Mouse (Mus musculus) neural tube, embryonic 15.5 days (tissue): Measurements from ENCODE around the gene Zfp568. TPM values are rescaled to one million over a fixed set of nuclear protein-coding genes. Genes with fewer than 3 reads are reported as not detected.

Experiments
- ATAC-seq: fragments of 200-750 bp; cut with Nextera tagmentation; 2 replicates; pipeline ENCODE4 v1.8.0; 2017; ENCODE audit warnings: mild to moderate bottlenecking, moderate TSS enrichment, moderate library complexity; ENCODE audit not compliant: low FRiP score
- H3K27ac ChIP-seq: fragments of 300-500 bp; sonication (generic); replicated peaks from 2 replicates; pipeline ENCODE4 v1.5.1; 2015; ENCODE audit warnings: mild to moderate bottlenecking, inconsistent platforms
- H3K27me3 ChIP-seq: fragments of 300-500 bp; sonication (generic); replicated peaks from 2 replicates; pipeline ENCODE4 v1.6.1; 2015; ENCODE audit warnings: inconsistent platforms
- H3K36me3 ChIP-seq: fragments of 300-500 bp; sonication (generic); 2 replicates; pipeline ENCODE4 v1.6.1; 2015; ENCODE audit warnings: inconsistent platforms
- H3K4me1 ChIP-seq: fragments of 300-500 bp; sonication (generic); 2 replicates; pipeline ENCODE4 v1.6.1; 2015; ENCODE audit warnings: inconsistent platforms
- H3K4me2 ChIP-seq: fragments of 300-500 bp; sonication (generic); 2 replicates; pipeline ENCODE4 v1.6.1; 2015; ENCODE audit warnings: inconsistent platforms, mild to moderate bottlenecking, moderate library complexity
- H3K4me3 ChIP-seq: fragments of 300-500 bp; sonication (generic); replicated peaks from 2 replicates; pipeline ENCODE4 v1.5.1; 2015; ENCODE audit warnings: mild to moderate bottlenecking, inconsistent platforms
- H3K9ac ChIP-seq: fragments of 300-500 bp; sonication (generic); replicated peaks from 2 replicates; pipeline ENCODE4 v1.6.1; 2015; ENCODE audit warnings: mild to moderate bottlenecking, inconsistent platforms
- H3K9me3 ChIP-seq: fragments of 300-500 bp; sonication (generic); replicated peaks from 2 replicates; pipeline ENCODE4 v1.6.1; 2016; ENCODE audit warnings: inconsistent platforms
- WGBS: fragments of 180-500 bp; shearing (Covaris S2); methylation state at CpG from one replicate; pipeline ENCODE4 v1.1.7; 2015; ENCODE audit warnings: mixed read lengths; 5-methylcytosine and 5-hydroxymethylcytosine counted together
- polyA plus RNA-seq: library from polyadenylated mRNA; unstranded; fragments of >200 nt; fragmentation: Nextera tagmentation; extraction: Ambion mirVana; gene quantifications from 2 replicates; pipeline ENCODE4 v1.2.1, GENCODE M21; 2015

The Zfp568 gene
- polyA plus RNA-seq, 1 experiment from 2014 or later, result 5.1 TPM

DNA sequence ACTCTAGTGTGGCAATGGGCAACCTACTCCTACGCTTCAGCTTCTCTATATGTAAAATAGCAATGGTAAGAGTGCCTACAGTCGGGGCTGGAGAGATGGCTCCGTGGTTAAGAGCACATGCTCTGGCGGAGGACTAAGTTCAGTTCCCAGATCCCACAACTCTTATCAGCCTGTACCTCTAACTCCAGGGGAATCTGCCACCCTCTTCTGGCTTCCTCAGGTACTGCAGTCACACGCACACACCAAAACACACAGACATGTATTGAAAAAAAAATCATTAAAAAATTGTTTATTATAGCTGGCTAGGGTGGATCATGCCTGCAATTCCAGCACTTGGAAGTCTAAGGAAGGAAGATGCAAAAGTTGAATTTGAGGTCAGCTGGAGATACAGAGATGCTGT is 78.7 kb downstream of the Zfp568 start:
- WGBS, result 89% methylated on average over 5 of the region's 5 CpGs
- no peaks in the 10 kb centered on the region for H3K27me3 ChIP-seq
- no peak for ATAC-seq
- H3K4me3 ChIP-seq, result no peak overlapping the region
- no peak overlapping the region for H3K4me2 ChIP-seq
- H3K36me3 ChIP-seq, result peaks cover 65% of the 10 kb centered on the region
- no peaks in the 10 kb centered on the region for H3K9me3 ChIP-seq
- no peak overlapping the region for H3K9ac ChIP-seq
- no peak overlapping the region for H3K27ac ChIP-seq
- no peaks in the 10 kb centered on the region for H3K4me1 ChIP-seq

DNA sequence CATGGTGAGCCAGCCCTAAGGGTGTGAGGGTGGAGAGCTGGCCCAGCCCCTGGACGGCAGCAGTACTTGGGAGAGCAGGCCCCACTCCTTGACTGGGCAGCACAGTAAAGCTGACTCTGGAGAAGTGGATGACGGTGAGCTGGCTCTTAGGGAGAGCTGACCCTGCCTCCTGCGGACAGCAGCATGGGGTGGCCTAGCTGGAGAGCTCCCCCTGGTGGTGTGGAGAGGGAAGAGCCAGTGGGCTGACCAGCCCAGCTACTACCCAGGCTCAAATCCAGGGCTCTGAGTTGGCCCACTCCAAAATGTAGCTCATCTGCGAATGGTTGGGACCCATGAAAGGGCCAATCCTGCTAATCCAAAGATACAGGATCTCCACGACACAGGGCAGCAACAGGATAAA is 80.9 kb downstream of the Zfp568 start:
- H3K36me3 ChIP-seq, result peaks cover 58% of the 10 kb centered on the region
- H3K4me1 ChIP-seq, result no peaks in the 10 kb centered on the region
- no peak overlapping the region for H3K4me2 ChIP-seq
- H3K27ac ChIP-seq, result no peak overlapping the region
- no peak overlapping the region for H3K9ac ChIP-seq
- H3K9me3 ChIP-seq, result no peaks in the 10 kb centered on the region
- ATAC-seq, result no peak
- no peaks in the 10 kb centered on the region for H3K27me3 ChIP-seq
- WGBS, result 86% methylated on average over 5 of the region's 5 CpGs
- no peak overlapping the region for H3K4me3 ChIP-seq

DNA sequence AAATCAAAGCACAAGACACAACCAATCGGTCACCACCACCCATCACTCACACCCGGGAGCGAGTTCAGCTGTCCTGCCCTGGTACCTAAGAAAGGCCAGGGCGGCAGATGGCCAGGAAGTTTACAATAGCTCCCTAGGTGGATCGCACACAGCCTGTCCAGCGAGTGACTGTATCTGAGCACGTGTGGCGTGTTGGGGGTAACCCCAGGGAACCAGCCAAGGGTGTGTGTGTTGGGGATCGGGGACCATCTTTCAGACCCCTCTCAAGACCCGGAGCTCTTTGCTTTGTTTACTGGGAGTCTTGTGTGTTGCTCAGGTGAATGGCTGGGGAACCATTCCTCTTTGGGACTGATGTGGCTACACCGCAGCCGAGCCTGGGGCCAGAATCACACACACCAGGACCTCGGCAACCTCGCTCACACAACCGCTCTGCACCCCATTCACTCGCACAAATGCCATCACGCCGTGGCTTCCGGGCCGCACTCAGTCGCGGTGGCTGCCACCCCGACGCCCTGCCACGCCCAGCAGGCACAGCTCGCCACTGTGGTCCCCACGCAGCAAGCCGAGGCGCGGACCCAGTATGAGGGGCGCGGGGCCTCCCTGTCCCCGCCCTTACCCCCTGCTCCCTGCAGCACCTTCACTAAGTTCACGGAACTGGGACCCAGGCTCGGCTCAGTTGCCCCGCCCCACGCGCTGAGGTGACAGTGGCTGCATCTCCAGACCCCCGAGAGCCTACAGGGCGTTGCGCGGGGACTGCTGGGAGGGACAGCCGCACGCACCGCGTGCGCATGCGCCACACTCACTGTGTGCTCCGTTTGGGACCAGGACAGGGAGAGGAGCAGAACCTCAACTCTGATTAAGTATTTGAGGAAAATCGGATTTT is 88.6 kb downstream of the Zfp568 start, which contains the start of gene Zfp82:
Zfp82 (minus strand) TSS at position 755 of the 883 bp plus-strand sequence.
- Histone ChIP-seq H3K27ac (peak within 1 kb of the TSS; percentile 84), H3K4me2 (peak within 1 kb of the TSS; percentile 94), H3K9ac (peak within 1 kb of the TSS; percentile 83), H3K36me3 (peaks cover 20% of the 10 kb centered on the region), H3K27me3 (no peaks in the 10 kb centered on the region), H3K9me3 (no peaks in the 10 kb centered on the region), H3K4me1 (peaks cover 11% of the 10 kb centered on the region), H3K4me3 (peak within 1 kb of the TSS; percentile 64)
- peak; percentile 93 for ATAC-seq
- WGBS, result under 1% methylated on average over 50 of the region's 50 CpGs

Other genes starting within 250 kb of the Zfp568 start
- gene Zfp84, start 215.4 kb upstream of the Zfp568 start, polyA plus RNA-seq, result 13.2 and 14.1 TPM in 2 replicates
- 10.2 and 11.8 TPM in 2 replicates for gene Zfp30, start 200.0 kb upstream of the Zfp568 start, polyA plus RNA-seq
- 20.6 and 23.4 TPM in 2 replicates for gene Zfp790, start 167.8 kb upstream of the Zfp568 start, polyA plus RNA-seq
- gene Zfp940, start 130.3 kb upstream of the Zfp568 start, polyA plus RNA-seq, result 10.6 and 12.3 TPM in 2 replicates
- gene Zfp420, start 124.0 kb upstream of the Zfp568 start, polyA plus RNA-seq, result 19.4 and 20.5 TPM in 2 replicates
- 12.6 and 14.2 TPM in 2 replicates for gene Zfp27, start 77.4 kb upstream of the Zfp568 start, polyA plus RNA-seq
- 5.1 and 6.1 TPM in 2 replicates for gene Zfp383, start 75.7 kb upstream of the Zfp568 start, polyA plus RNA-seq
- gene Zfp74, start 29.9 kb upstream of the Zfp568 start, polyA plus RNA-seq, result 20.0 and 20.2 TPM in 2 replicates
- gene Zfp14, start 67.4 kb downstream of the Zfp568 start, polyA plus RNA-seq, result 8.4 and 11.2 TPM in 2 replicates
- gene Zfp82, start 88.9 kb downstream of the Zfp568 start, polyA plus RNA-seq, result 10.6 and 10.9 TPM in 2 replicates
- 1.3 and 1.9 TPM in 2 replicates for gene Gm26920, start 106.5 kb downstream of the Zfp568 start, polyA plus RNA-seq
- 13.2 and 15.6 TPM in 2 replicates for gene Zfp566, start 106.6 kb downstream of the Zfp568 start, polyA plus RNA-seq
- 78.0 and 82.0 TPM in 2 replicates for gene Zfp260, start 110.8 kb downstream of the Zfp568 start, polyA plus RNA-seq
- gene Zfp382, start 138.0 kb downstream of the Zfp568 start, polyA plus RNA-seq, result 20.4 and 20.9 TPM in 2 replicates
- gene Zfp146, start 185.8 kb downstream of the Zfp568 start, polyA plus RNA-seq, result 11.3 and 12.4 TPM in 2 replicates
- gene Cox7a1, start 200.2 kb downstream of the Zfp568 start, polyA plus RNA-seq, result 5.7 and 5.9 TPM in 2 replicates
- gene Capns1, start 214.9 kb downstream of the Zfp568 start, polyA plus RNA-seq, result 88.7 and 88.9 TPM in 2 replicates
- 165 and 194 TPM in 2 replicates for gene Polr2i, start 248.0 kb downstream of the Zfp568 start, polyA plus RNA-seq
- 405 and 478 TPM in 2 replicates for gene Tbcb, start 248.3 kb downstream of the Zfp568 start, polyA plus RNA-seq